ENCODE assay signal across 31 mouse cellular contexts in the genomic region with DNA sequence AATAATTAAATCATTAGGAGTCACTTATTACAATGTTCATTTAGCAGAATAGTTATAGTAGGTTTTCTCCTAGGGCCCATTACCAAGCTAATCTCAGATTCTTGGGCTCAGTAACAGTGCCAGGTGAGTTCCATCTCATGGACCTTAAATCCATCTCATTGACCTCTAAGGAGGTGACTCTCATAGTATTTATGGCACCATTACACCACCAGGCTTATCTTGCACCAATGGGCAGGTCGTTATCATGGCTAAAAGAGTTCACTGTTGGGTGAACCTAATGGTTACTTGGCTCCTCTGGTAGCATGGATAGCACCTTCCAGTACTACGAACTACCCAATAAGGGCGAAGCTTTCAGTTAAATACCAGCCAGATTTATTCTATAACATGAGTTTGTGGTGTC.
"Had no signal": no experiment of that assay in that cellular context is flagged by ENCODE, and none has a peak within 500 bp of the region (broad histone marks: within the 10 kb centered on the region; RNA-seq: fewer than 3 reads in every experiment).

No protein-coding gene starts in this region.

- ATAC-seq: liver, embryonic 12.5 days; liver, postnatal 0 days; lung, postnatal 0 days; midbrain, embryonic 13.5 days; midbrain, embryonic 15.5 days; midbrain, embryonic 16.5 days had no signal

- H3K4me1 ChIP-seq: limb, embryonic 10.5 days; limb, embryonic 15.5 days; midbrain, embryonic 10.5 days; midbrain, embryonic 12.5 days; midbrain, embryonic 13.5 days; midbrain, embryonic 15.5 days had no signal

- H3K4me3 ChIP-seq: limb, embryonic 10.5 days; limb, embryonic 12.5 days; limb, embryonic 13.5 days; limb, embryonic 15.5 days; liver, embryonic 12.5 days; liver, embryonic 13.5 days; liver, embryonic 15.5 days; lung, embryonic 15.5 days; megakaryocyte, embryonic 14.5 days; midbrain, embryonic 10.5 days; midbrain, embryonic 12.5 days; midbrain, embryonic 13.5 days; midbrain, embryonic 15.5 days; myocyte had no signal

- DNase-seq: left cerebral cortex, postnatal 4 days; liver; liver, embryonic 13.5 days; liver, postnatal 0 days; lung, adult 18-20 months; lung, adult 2 months; lung, embryonic 14.5 days; lung, postnatal 10 days; lung, postnatal 14 days; lung, postnatal 36 days; lung, postnatal 4 days; midbrain, embryonic 14.5 days had no signal

- H3K27me3 ChIP-seq: limb, embryonic 12.5 days; limb, embryonic 13.5 days; limb, embryonic 15.5 days; liver, embryonic 12.5 days; liver, embryonic 13.5 days; liver, embryonic 15.5 days; lung, embryonic 15.5 days; megakaryocyte, embryonic 14.5 days; midbrain, embryonic 12.5 days; midbrain, embryonic 13.5 days; midbrain, embryonic 15.5 days had no signal

- H3K36me3 ChIP-seq: limb, embryonic 10.5 days; limb, embryonic 12.5 days; limb, embryonic 13.5 days; limb, embryonic 15.5 days; liver, embryonic 12.5 days; liver, embryonic 13.5 days; liver, embryonic 15.5 days; lung, embryonic 15.5 days; midbrain, embryonic 10.5 days; midbrain, embryonic 12.5 days; midbrain, embryonic 13.5 days; midbrain, embryonic 15.5 days had no signal

- H3K9ac ChIP-seq: limb, embryonic 12.5 days; limb, embryonic 13.5 days; limb, embryonic 15.5 days; liver, embryonic 12.5 days; liver, embryonic 13.5 days; liver, embryonic 14.5 days; liver, embryonic 15.5 days; liver, postnatal 0 days; lung, embryonic 14.5 days; lung, embryonic 15.5 days; midbrain, embryonic 12.5 days; midbrain, embryonic 13.5 days; midbrain, embryonic 15.5 days had no signal

- H3K27ac ChIP-seq: limb, embryonic 10.5 days; limb, embryonic 12.5 days; limb, embryonic 13.5 days; limb, embryonic 15.5 days; liver, embryonic 12.5 days; liver, embryonic 13.5 days; liver, embryonic 14.5 days; liver, embryonic 15.5 days; lung, embryonic 15.5 days; macrophage; midbrain, embryonic 10.5 days; midbrain, embryonic 12.5 days; midbrain, embryonic 13.5 days; midbrain, embryonic 15.5 days had no signal

- H3K9me3 ChIP-seq: limb, embryonic 10.5 days; limb, embryonic 12.5 days; limb, embryonic 13.5 days; limb, embryonic 15.5 days; liver, embryonic 12.5 days; liver, embryonic 13.5 days; liver, embryonic 15.5 days; lung, embryonic 15.5 days; megakaryocyte, embryonic 14.5 days; midbrain, embryonic 10.5 days; midbrain, embryonic 12.5 days; midbrain, embryonic 13.5 days; midbrain, embryonic 15.5 days had no signal

- H3K4me2 ChIP-seq: limb, embryonic 12.5 days; limb, embryonic 13.5 days; limb, embryonic 15.5 days; liver, embryonic 11.5 days; liver, embryonic 12.5 days; liver, embryonic 13.5 days; liver, embryonic 15.5 days; lung, embryonic 14.5 days; lung, embryonic 15.5 days; midbrain, embryonic 11.5 days; midbrain, embryonic 12.5 days; midbrain, embryonic 13.5 days; midbrain, embryonic 15.5 days had no signal
